In genomic region chr4:123991223-123991622, GRCm38 (mm10) we compare ENCODE assay signal across 8 mouse cellular contexts.
DNase-seq lines count a peak whose midpoint lies in the region; ATAC-seq and TF ChIP-seq lines count a peak whose summit lies in the region.

No protein-coding gene starts in this region.

- H3K4me2 ChIP-seq in heart, embryonic 16.5 days (ENCODE audit: low read depth, low read length), result peak overlapping the region; percentile 68
- peak overlapping the region; percentile 70 for H3K4me2 ChIP-seq in embryonic facial prominence, embryonic 14.5 days (ENCODE audit: low read depth, low read length)
- H3K4me2 ChIP-seq in intestine, postnatal 0 days (replicated peaks; ENCODE audit: low read depth), result peak overlapping the region; percentile 61
- H3K4me2 ChIP-seq in midbrain, postnatal 0 days (ENCODE audit: low read depth, low read length, poor library complexity, severe bottlenecking), result peak overlapping the region; percentile 74

- peaks cover 2% of the 10 kb centered on the region; the same call in 1 of the 2 replicates for H3K9me3 ChIP-seq in heart, embryonic 16.5 days (replicated peaks; ENCODE audit: control insufficient read depth, low read length)
- H3K9me3 ChIP-seq in embryonic facial prominence, embryonic 14.5 days (ENCODE audit: control insufficient read depth, low read length), result no peaks in the 10 kb centered on the region
- no peaks in the 10 kb centered on the region for H3K9me3 ChIP-seq in intestine, postnatal 0 days (ENCODE audit: control insufficient read depth)
- no peaks in the 10 kb centered on the region for H3K9me3 ChIP-seq in midbrain, postnatal 0 days (ENCODE audit: low read length)

- TF ChIP-seq CTCF in heart, adult 2 months (IDR thresholded peaks at IDR 0.05), result no peak
- no peak for TF ChIP-seq CTCF in intestine, postnatal 0 days (IDR thresholded peaks at IDR 0.05; ENCODE audit: low read depth)
- TF ChIP-seq CTCF in midbrain, postnatal 0 days (IDR thresholded peaks at IDR 0.05), result no peak

- no peak for TF ChIP-seq POLR2A in heart, adult 2 months (IDR thresholded peaks at IDR 0.05; ENCODE audit: insufficient read depth, low read depth, low read length)

- intact Hi-C loops in heart, adult 2 months (cut with DNase I), result no loop called here

- peaks cover 24% of the 10 kb centered on the region for H3K27me3 ChIP-seq in heart, embryonic 16.5 days (ENCODE audit: control insufficient read depth, insufficient read depth, low read length)
- H3K27me3 ChIP-seq in heart, adult 2 months (ENCODE audit: control insufficient read depth, insufficient read depth, low read length), result 0 out of 2 replicates have a peak, but pooled peaks cover 3% of the 10 kb centered on the region
- peaks cover 13% of the 10 kb centered on the region for H3K27me3 ChIP-seq in embryonic facial prominence, embryonic 14.5 days (replicated peaks; ENCODE audit: control insufficient read depth, insufficient read depth, low read length)
- H3K27me3 ChIP-seq in intestine, postnatal 0 days (replicated peaks; ENCODE audit: control insufficient read depth, insufficient read depth, low read length), result peaks cover 23% of the 10 kb centered on the region; the same call in 1 of the 2 replicates
- H3K27me3 ChIP-seq in midbrain, postnatal 0 days (ENCODE audit: insufficient read depth, low read length), result no peaks in the 10 kb centered on the region

- no peak for DNase-seq in heart, adult 2 months
- no peak for DNase-seq in embryonic facial prominence, embryonic 14.5 days (ENCODE audit: low spot score)
- DNase-seq in midbrain, postnatal 0 days (ENCODE audit: low spot score), result no peak
- no peak for DNase-seq in cerebellum, postnatal 10 days
- no peak for DNase-seq in adrenal gland, adult (ENCODE audit: inconsistent age in 2 of 2, low spot score in 1 of 2)
- no peak for DNase-seq in thymus, postnatal 25 days

- TF ChIP-seq EP300 in heart, adult 2 months (IDR thresholded peaks at IDR 0.05; ENCODE audit: insufficient read depth, low read depth, low read length), result no peak

- WGBS in heart, embryonic 16.5 days, result 15% methylated on average over 10 of the region's 10 CpGs
- WGBS in heart, adult 2 months, result 16% methylated on average over 10 of the region's 10 CpGs
- WGBS in embryonic facial prominence, embryonic 14.5 days, result 5% methylated on average over 10 of the region's 10 CpGs
- 11% methylated on average over 10 of the region's 10 CpGs for WGBS in intestine, postnatal 0 days
- 11% methylated on average over 10 of the region's 10 CpGs for WGBS in midbrain, postnatal 0 days

- no peak overlapping the region for H3K27ac ChIP-seq in heart, embryonic 16.5 days (ENCODE audit: low read length)
- no peak overlapping the region for H3K27ac ChIP-seq in heart, adult 2 months
- H3K27ac ChIP-seq in embryonic facial prominence, embryonic 14.5 days (replicated peaks; ENCODE audit: low read depth, low read length), result no peak overlapping the region
- no peak overlapping the region for H3K27ac ChIP-seq in intestine, postnatal 0 days (ENCODE audit: low read depth, low read length)
- H3K27ac ChIP-seq in midbrain, postnatal 0 days (ENCODE audit: low read depth, low read length), result 0 out of 2 replicates have a peak overlapping the region, but pooled peaks have one; percentile 43

- H3K4me3 ChIP-seq in heart, embryonic 16.5 days (ENCODE audit: low read length), result peak overlapping the region; percentile 43
- no peak overlapping the region for H3K4me3 ChIP-seq in heart, adult 2 months
- H3K4me3 ChIP-seq in embryonic facial prominence, embryonic 14.5 days (ENCODE audit: low read depth, low read length), result peak overlapping the region; percentile 37
- peak overlapping the region; percentile 21 for H3K4me3 ChIP-seq in intestine, postnatal 0 days (ENCODE audit: low read depth, low read length)
- peak overlapping the region; percentile 30; the same call in 1 of the 2 replicates for H3K4me3 ChIP-seq in midbrain, postnatal 0 days (ENCODE audit: low read depth, low read length)

- no peaks in the 10 kb centered on the region for H3K79me2 ChIP-seq in heart, adult 2 months (replicated peaks; ENCODE audit: control insufficient read depth, insufficient read depth, low read length)

- no peaks in the 10 kb centered on the region for H3K36me3 ChIP-seq in heart, embryonic 16.5 days (ENCODE audit: control insufficient read depth, insufficient read depth)
- H3K36me3 ChIP-seq in heart, adult 2 months (ENCODE audit: control insufficient read depth, insufficient read depth, low read length), result no peaks in the 10 kb centered on the region
- no peaks in the 10 kb centered on the region for H3K36me3 ChIP-seq in embryonic facial prominence, embryonic 14.5 days (ENCODE audit: control insufficient read depth, insufficient read depth, low read length)
- H3K36me3 ChIP-seq in intestine, postnatal 0 days (ENCODE audit: control insufficient read depth, insufficient read depth), result no peaks in the 10 kb centered on the region
- H3K36me3 ChIP-seq in midbrain, postnatal 0 days (ENCODE audit: insufficient read depth, low read length), result no peaks in the 10 kb centered on the region

- ATAC-seq in heart, embryonic 16.5 days (replicated peaks; ENCODE audit: extremely low read depth, insufficient read depth, low FRiP score), result no peak
- no peak for ATAC-seq in embryonic facial prominence, embryonic 14.5 days (ENCODE audit: low read depth)
- no peak for ATAC-seq in intestine, postnatal 0 days
- ATAC-seq in midbrain, postnatal 0 days (ENCODE audit: low FRiP score), result peak; percentile 20; the same call in 1 of the 2 replicates

- H3K4me1 ChIP-seq in heart, embryonic 16.5 days (ENCODE audit: control insufficient read depth, insufficient read depth, low read length), result peaks cover 5% of the 10 kb centered on the region
- no peaks in the 10 kb centered on the region for H3K4me1 ChIP-seq in heart, adult 2 months (ENCODE audit: control insufficient read depth, insufficient read depth, low read length)
- peaks cover 17% of the 10 kb centered on the region for H3K4me1 ChIP-seq in embryonic facial prominence, embryonic 14.5 days (ENCODE audit: control insufficient read depth, insufficient read depth, low read length)
- no peaks in the 10 kb centered on the region for H3K4me1 ChIP-seq in intestine, postnatal 0 days (replicated peaks; ENCODE audit: control insufficient read depth, insufficient read depth, low read length)
- H3K4me1 ChIP-seq in midbrain, postnatal 0 days (ENCODE audit: insufficient read depth, low read length), result 0 out of 2 replicates have a peak, but pooled peaks cover 3% of the 10 kb centered on the region

- no peak overlapping the region for H3K9ac ChIP-seq in heart, embryonic 16.5 days (ENCODE audit: low read length)
- H3K9ac ChIP-seq in heart, adult 2 months (ENCODE audit: low read depth, low read length), result no peak overlapping the region
- H3K9ac ChIP-seq in embryonic facial prominence, embryonic 14.5 days (ENCODE audit: low read depth, low read length), result peak overlapping the region; percentile 53; the same call in 1 of the 2 replicates
- no peak overlapping the region for H3K9ac ChIP-seq in intestine, postnatal 0 days (ENCODE audit: low read depth, low read length)
- H3K9ac ChIP-seq in midbrain, postnatal 0 days (replicated peaks; ENCODE audit: low read length, poor library complexity, severe bottlenecking), result no peak overlapping the region
